Mouse (Mus musculus): Measurements from ENCODE around the gene Hamp. TPM values are rescaled to one million over a fixed set of nuclear protein-coding genes. Genes with fewer than 3 reads are reported as not detected.
A peak's percentile ranks its signal among the peaks of the same experiment; 100 is the strongest.

Hamp gene
- polyA plus RNA-seq (2012; rRNA removed) (17.2 and 22.5 TPM in 2 replicates), polyA plus RNA-seq (2014; fragmentation: Nextera tagmentation; extraction: Ambion mirVana) (12.0 and 29.7 TPM in 2 replicates)

GRCm38 (mm10) chr7:30943909-30944635, at the start of gene Hamp:
TSS of gene Hamp (minus strand) at chr7:30944032.
- Histone ChIP-seq H3K4me2 (ENCODE audit: low read depth) (no peak within 1 kb of the TSS), H3K27me3 (ENCODE audit: control insufficient read depth, insufficient read depth, low read length) (no peaks in the 10 kb centered on the region), H3K4me1 (replicated peaks; ENCODE audit: control insufficient read depth in 2 of 2, insufficient read depth in 2 of 2, low read length in 1 of 2) (no peaks in the 10 kb centered on the region), H3K27ac (no peak within 1 kb of the TSS), H3K9me3 (ENCODE audit: control insufficient read depth, low read length) (no peaks in the 10 kb centered on the region), H3K9ac (replicated peaks) (no peak within 1 kb of the TSS), H3K4me3 (ENCODE audit: insufficient read depth in 1 of 2, low read depth in 2 of 2, low read length in 2 of 2) (no peak within 1 kb of the TSS), H3K36me3 (replicated peaks; ENCODE audit: control insufficient read depth, insufficient read depth, low read depth) (peaks cover 3% of the 10 kb centered on the region; the same call in 1 of the 2 replicates)
- DNase-seq (ENCODE audit: low read depth in 3 of 3, low spot score in 3 of 3), result no peak
- 54% methylated on average over 9 of the region's 9 CpGs for WGBS (ENCODE audit: insufficient replicate concordance)
- peak; percentile 7; the same call in 1 of the 2 replicates for ATAC-seq (ENCODE audit: insufficient read depth)
- no peak for TF ChIP-seq EP300 (IDR thresholded peaks at IDR 0.05; ENCODE audit: low read depth)
- no peak for TF ChIP-seq CTCF (IDR thresholded peaks at IDR 0.05; ENCODE audit: low read depth)

- Histone ChIP-seq H3K4me1 (replicated peaks; ENCODE audit: control insufficient read depth in 2 of 2, insufficient read depth in 2 of 2, low read length in 1 of 2) (no peaks in the 10 kb centered on the region; a peak in 1 of 4 replicates), H3K27ac (no peak overlapping the region), H3K4me2 (ENCODE audit: low read depth) (no peak overlapping the region), H3K4me3 (ENCODE audit: insufficient read depth in 1 of 2, low read depth in 2 of 2, low read length in 2 of 2) (no peak overlapping the region), H3K27me3 (ENCODE audit: control insufficient read depth, insufficient read depth, low read length) (no peaks in the 10 kb centered on the region), H3K9ac (replicated peaks) (no peak overlapping the region), H3K9me3 (ENCODE audit: control insufficient read depth, low read length) (no peaks in the 10 kb centered on the region; the same call in 1 of the 2 replicates), H3K36me3 (replicated peaks; ENCODE audit: control insufficient read depth, insufficient read depth, low read depth) (no peaks in the 10 kb centered on the region)
- TF ChIP-seq CTCF (IDR thresholded peaks at IDR 0.05; ENCODE audit: low read depth), result no peak
- TF ChIP-seq EP300 (IDR thresholded peaks at IDR 0.05; ENCODE audit: low read depth), result no peak
- no peak for ATAC-seq (ENCODE audit: insufficient read depth)
- DNase-seq (ENCODE audit: low read depth in 3 of 3, low spot score in 3 of 3), result no peak
- WGBS (ENCODE audit: insufficient replicate concordance), result 52% methylated on average over 5 of the region's 5 CpGs
These were observed 48.3 kb upstream of the Hamp start for GRCm38 (mm10) chr7:30992148-30992547.

GRCm38 (mm10) chr7:30988519-30989162, 44.8 kb upstream of the Hamp start:
- H3K36me3 ChIP-seq (replicated peaks; ENCODE audit: control insufficient read depth, insufficient read depth, low read depth), result no peaks in the 10 kb centered on the region
- no peaks in the 10 kb centered on the region; a peak in 1 of 4 replicates for H3K4me1 ChIP-seq (replicated peaks; ENCODE audit: control insufficient read depth in 2 of 2, insufficient read depth in 2 of 2, low read length in 1 of 2)
- H3K4me2 ChIP-seq (ENCODE audit: low read depth), result no peak overlapping the region
- 61% methylated on average over 4 of the region's 4 CpGs for WGBS (ENCODE audit: insufficient replicate concordance)
- TF ChIP-seq CTCF (IDR thresholded peaks at IDR 0.05; ENCODE audit: low read depth), result no peak
- TF ChIP-seq EP300 (IDR thresholded peaks at IDR 0.05; ENCODE audit: low read depth), result no peak
- DNase-seq (ENCODE audit: low read depth in 3 of 3, low spot score in 3 of 3) (no peak), ATAC-seq (ENCODE audit: insufficient read depth) (no peak)
- H3K27me3 ChIP-seq (ENCODE audit: control insufficient read depth, insufficient read depth, low read length), result no peaks in the 10 kb centered on the region
- H3K9me3 ChIP-seq (ENCODE audit: control insufficient read depth, low read length), result no peaks in the 10 kb centered on the region
- no peak overlapping the region for H3K27ac ChIP-seq
- H3K4me3 ChIP-seq (ENCODE audit: insufficient read depth in 1 of 2, low read depth in 2 of 2, low read length in 2 of 2), result no peak overlapping the region
- no peak overlapping the region for H3K9ac ChIP-seq (replicated peaks)

GRCm38 (mm10) chr7:30985357-30985756, 41.5 kb upstream of the Hamp start:
- no peak for DNase-seq (ENCODE audit: low read depth in 3 of 3, low spot score in 3 of 3)
- no peak overlapping the region for H3K4me2 ChIP-seq (ENCODE audit: low read depth)
- ATAC-seq (ENCODE audit: insufficient read depth), result no peak
- TF ChIP-seq EP300 (IDR thresholded peaks at IDR 0.05; ENCODE audit: low read depth) (no peak), CTCF (IDR thresholded peaks at IDR 0.05; ENCODE audit: low read depth) (no peak)
- no peak overlapping the region for H3K9ac ChIP-seq (replicated peaks)
- H3K27ac ChIP-seq, result no peak overlapping the region
- no peaks in the 10 kb centered on the region for H3K9me3 ChIP-seq (ENCODE audit: control insufficient read depth, low read length)
- H3K4me3 ChIP-seq (ENCODE audit: insufficient read depth in 1 of 2, low read depth in 2 of 2, low read length in 2 of 2), result no peak overlapping the region
- H3K4me1 ChIP-seq (replicated peaks; ENCODE audit: control insufficient read depth in 2 of 2, insufficient read depth in 2 of 2, low read length in 1 of 2), result no peaks in the 10 kb centered on the region; a peak in 1 of 4 replicates
- 60% methylated on average over 9 of the region's 9 CpGs for WGBS (ENCODE audit: insufficient replicate concordance)
- H3K36me3 ChIP-seq (replicated peaks; ENCODE audit: control insufficient read depth, insufficient read depth, low read depth), result no peaks in the 10 kb centered on the region
- no peaks in the 10 kb centered on the region for H3K27me3 ChIP-seq (ENCODE audit: control insufficient read depth, insufficient read depth, low read length)

GRCm38 (mm10) chr7:30981703-30982102, 37.9 kb upstream of the Hamp start:
- 53% methylated on average over 4 of the region's 4 CpGs for WGBS (ENCODE audit: insufficient replicate concordance)
- H3K4me1 ChIP-seq (replicated peaks; ENCODE audit: control insufficient read depth in 2 of 2, insufficient read depth in 2 of 2, low read length in 1 of 2), result no peaks in the 10 kb centered on the region
- ATAC-seq (ENCODE audit: insufficient read depth) (no peak), DNase-seq (ENCODE audit: low read depth in 3 of 3, low spot score in 3 of 3) (no peak)
- H3K4me3 ChIP-seq (ENCODE audit: insufficient read depth in 1 of 2, low read depth in 2 of 2, low read length in 2 of 2), result no peak overlapping the region
- no peaks in the 10 kb centered on the region for H3K9me3 ChIP-seq (ENCODE audit: control insufficient read depth, low read length)
- H3K27me3 ChIP-seq (ENCODE audit: control insufficient read depth, insufficient read depth, low read length), result no peaks in the 10 kb centered on the region
- no peak overlapping the region for H3K27ac ChIP-seq
- TF ChIP-seq EP300 (IDR thresholded peaks at IDR 0.05; ENCODE audit: low read depth), result no peak
- TF ChIP-seq CTCF (IDR thresholded peaks at IDR 0.05; ENCODE audit: low read depth), result no peak
- no peaks in the 10 kb centered on the region for H3K36me3 ChIP-seq (replicated peaks; ENCODE audit: control insufficient read depth, insufficient read depth, low read depth)
- H3K9ac ChIP-seq (replicated peaks), result no peak overlapping the region
- no peak overlapping the region for H3K4me2 ChIP-seq (ENCODE audit: low read depth)
